Mouse (Mus musculus) forebrain, embryonic 12.5 days (tissue): ENCODE data around the gene Bcas3. TPM values are rescaled to one million over a fixed set of nuclear protein-coding genes. Genes with fewer than 3 reads are reported as not detected.

Experiments
- ATAC-seq: fragments of 200-750 bp; cut with Nextera tagmentation; 2 replicates; pipeline ENCODE4 v1.8.0; 2017; ENCODE audit warnings: moderate TSS enrichment; ENCODE audit not compliant: low FRiP score
- H3K27ac ChIP-seq: fragments of 300-500 bp; sonication (generic); 2 replicates; pipeline ENCODE4 v1.5.1; 2016; ENCODE audit warnings: mild to moderate bottlenecking
- H3K27me3 ChIP-seq: fragments of 300-500 bp; sonication (generic); 2 replicates; pipeline ENCODE4 v1.6.1; 2016; ENCODE audit warnings: mild to moderate bottlenecking
- H3K36me3 ChIP-seq: fragments of 300-500 bp; sonication (generic); replicated peaks from 2 replicates; pipeline ENCODE4 v1.6.1; 2016; ENCODE audit warnings: mild to moderate bottlenecking
- H3K4me1 ChIP-seq: fragments of 300-500 bp; sonication (generic); 2 replicates; pipeline ENCODE4 v1.6.1; 2016
- H3K4me2 ChIP-seq: fragments of 300-500 bp; sonication (generic); 2 replicates; pipeline ENCODE4 v1.6.1; 2016; ENCODE audit warnings: mild to moderate bottlenecking, moderate library complexity
- H3K4me3 ChIP-seq: fragments of 300-500 bp; sonication (generic); replicated peaks from 2 replicates; pipeline ENCODE4 v1.5.1; 2016; ENCODE audit warnings: mild to moderate bottlenecking
- H3K9ac ChIP-seq: fragments of 300-500 bp; sonication (generic); 2 replicates; pipeline ENCODE4 v1.6.1; 2016; ENCODE audit warnings: mild to moderate bottlenecking
- H3K9me3 ChIP-seq: fragments of 300-500 bp; sonication (generic); 2 replicates; pipeline ENCODE4 v1.6.1; 2016
- WGBS: fragments of 180-500 bp; shearing (Covaris S2); methylation state at CpG from one replicate; pipeline ENCODE4 v1.1.7; 2016; 5-methylcytosine and 5-hydroxymethylcytosine counted together
- polyA plus RNA-seq: library from polyadenylated mRNA; unstranded; fragments of >200 nt; fragmentation: Nextera tagmentation; extraction: Ambion mirVana; gene quantifications from 2 replicates; pipeline ENCODE4 v1.2.1, GENCODE M21; 2016

The Bcas3 gene
- polyA plus RNA-seq, 1 experiment from 2014 or later = 19.1 TPM

GRCm38 (mm10) chr11:85613586-85613985 is 260.6 kb downstream of the Bcas3 start:
- no peak overlapping the region for H3K4me2 ChIP-seq
- H3K4me1 ChIP-seq = peaks cover 6% of the 10 kb centered on the region; the same call in 1 of the 2 replicates
- H3K27me3 ChIP-seq = peaks cover 3% of the 10 kb centered on the region; the same call in 1 of the 2 replicates
- no peak for ATAC-seq
- H3K9ac ChIP-seq = no peak overlapping the region
- no peak overlapping the region for H3K27ac ChIP-seq
- WGBS = 82% methylated on average over 3 of the region's 3 CpGs
- H3K9me3 ChIP-seq = no peaks in the 10 kb centered on the region
- no peak overlapping the region for H3K4me3 ChIP-seq
- H3K36me3 ChIP-seq = no peaks in the 10 kb centered on the region

DNA sequence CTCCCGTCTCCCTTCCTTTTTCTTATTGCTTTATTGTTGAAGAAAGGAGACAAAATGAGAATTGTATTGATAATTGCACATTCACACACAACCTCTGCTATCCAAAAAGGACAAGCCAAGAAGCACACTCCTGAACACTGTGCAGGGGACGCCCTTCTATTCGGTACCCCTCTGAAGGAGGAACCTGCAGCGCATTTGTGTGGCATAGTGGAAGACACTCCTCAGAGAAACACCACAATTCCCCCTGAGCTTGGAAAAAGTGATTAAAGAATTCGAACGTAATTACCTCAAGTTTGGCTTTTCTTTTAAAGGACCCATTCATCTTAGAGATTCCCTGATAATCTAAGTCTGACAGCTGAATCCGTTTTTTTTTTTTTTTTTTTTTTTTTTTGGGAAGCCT is 261.5 kb downstream of the Bcas3 start:
- no peak overlapping the region for H3K4me2 ChIP-seq
- ATAC-seq = no peak
- H3K4me1 ChIP-seq = peaks cover 12% of the 10 kb centered on the region
- H3K36me3 ChIP-seq = no peaks in the 10 kb centered on the region
- H3K9me3 ChIP-seq = no peaks in the 10 kb centered on the region
- no peak overlapping the region for H3K27ac ChIP-seq
- H3K9ac ChIP-seq = no peak overlapping the region
- H3K4me3 ChIP-seq = no peak overlapping the region
- H3K27me3 ChIP-seq = peaks cover 3% of the 10 kb centered on the region; the same call in 1 of the 2 replicates
- 70% methylated on average over 7 of the region's 7 CpGs for WGBS

DNA sequence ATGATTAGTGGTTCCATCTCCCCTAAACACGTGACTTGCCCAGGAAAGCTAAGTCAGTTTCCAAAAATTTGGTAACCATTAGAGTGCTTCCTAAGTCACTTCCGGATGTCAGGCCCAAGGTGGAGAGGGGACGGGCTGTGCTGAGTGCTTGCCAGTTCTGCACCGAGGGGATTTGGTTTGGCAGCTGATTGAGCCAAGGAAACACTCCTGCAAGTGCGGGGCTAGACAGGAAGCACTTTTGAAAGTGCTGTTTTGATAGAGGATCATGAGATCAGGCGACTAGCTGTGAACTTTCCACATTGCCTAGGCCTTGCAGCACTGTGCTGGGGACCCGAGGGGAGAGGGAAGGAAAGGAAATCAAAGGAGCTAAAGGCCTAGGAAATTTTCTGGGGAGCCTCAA is 262.5 kb downstream of the Bcas3 start:
- H3K9me3 ChIP-seq = no peaks in the 10 kb centered on the region
- H3K27me3 ChIP-seq = peaks cover 3% of the 10 kb centered on the region; the same call in 1 of the 2 replicates
- no peaks in the 10 kb centered on the region for H3K36me3 ChIP-seq
- no peak overlapping the region for H3K27ac ChIP-seq
- H3K4me1 ChIP-seq = peaks cover 12% of the 10 kb centered on the region
- 67% methylated on average over 7 of the region's 7 CpGs for WGBS
- no peak overlapping the region for H3K9ac ChIP-seq
- ATAC-seq = no peak
- no peak overlapping the region for H3K4me3 ChIP-seq
- no peak overlapping the region for H3K4me2 ChIP-seq

DNA sequence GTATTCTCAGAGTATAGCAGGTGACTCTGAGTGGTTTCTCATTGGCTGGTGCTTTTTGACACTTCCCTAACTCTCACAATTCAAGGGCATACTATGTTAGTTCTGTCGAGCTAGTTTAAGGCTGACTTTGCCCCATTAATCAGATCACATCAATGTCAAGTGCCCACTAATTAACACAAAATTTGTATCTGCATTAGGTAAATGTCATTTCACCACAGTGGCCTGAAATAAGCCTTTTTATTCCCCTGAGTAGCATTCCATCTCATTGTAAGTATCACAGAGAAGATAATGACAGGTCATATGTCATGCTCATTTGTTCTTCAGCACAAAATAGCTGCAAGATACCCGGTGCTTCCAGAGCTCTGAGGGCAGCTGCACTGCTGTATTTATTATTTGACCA is 268.5 kb downstream of the Bcas3 start:
- WGBS = 33% methylated on average over 2 of the region's 2 CpGs
- no peak for ATAC-seq
- peaks cover 8% of the 10 kb centered on the region for H3K4me1 ChIP-seq
- no peaks in the 10 kb centered on the region; the same call in none of the 2 replicates for H3K27me3 ChIP-seq
- no peak overlapping the region for H3K4me2 ChIP-seq
- no peak overlapping the region for H3K27ac ChIP-seq
- H3K4me3 ChIP-seq = no peak overlapping the region
- H3K9ac ChIP-seq = no peak overlapping the region
- no peaks in the 10 kb centered on the region for H3K9me3 ChIP-seq
- no peaks in the 10 kb centered on the region for H3K36me3 ChIP-seq

DNA sequence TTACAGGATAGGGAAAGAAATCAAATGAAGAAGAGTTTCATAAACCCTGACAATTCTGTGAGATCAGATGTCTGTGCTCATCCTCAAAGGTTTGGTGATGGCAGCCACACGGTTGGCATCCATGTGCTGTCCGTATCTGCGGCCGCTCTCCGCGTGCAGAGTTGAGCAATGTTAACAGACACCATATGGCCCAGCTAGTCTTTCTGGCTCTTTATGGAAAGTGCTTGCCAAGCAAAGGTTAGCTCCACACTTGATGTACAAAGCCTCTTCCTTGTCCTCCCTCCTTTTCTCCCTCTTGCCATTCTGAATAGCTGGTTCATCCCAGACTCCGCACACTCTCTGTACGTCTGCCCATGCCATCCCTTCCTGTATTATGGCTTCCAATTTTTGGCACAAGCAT is 269.0 kb downstream of the Bcas3 start:
- no peak overlapping the region for H3K27ac ChIP-seq
- H3K4me1 ChIP-seq = peaks cover 8% of the 10 kb centered on the region
- no peaks in the 10 kb centered on the region for H3K9me3 ChIP-seq
- H3K4me3 ChIP-seq = no peak overlapping the region
- no peak overlapping the region for H3K9ac ChIP-seq
- no peak for ATAC-seq
- H3K27me3 ChIP-seq = no peaks in the 10 kb centered on the region; the same call in none of the 2 replicates
- WGBS = 83% methylated on average over 8 of the region's 8 CpGs
- no peaks in the 10 kb centered on the region for H3K36me3 ChIP-seq
- H3K4me2 ChIP-seq = no peak overlapping the region

GRCm38 (mm10) chr11:85625206-85625605 is 272.2 kb downstream of the Bcas3 start:
- H3K4me3 ChIP-seq = no peak overlapping the region
- peaks cover 4% of the 10 kb centered on the region for H3K27me3 ChIP-seq
- peaks cover 6% of the 10 kb centered on the region; the same call in 1 of the 2 replicates for H3K4me1 ChIP-seq
- no peak overlapping the region for H3K4me2 ChIP-seq
- H3K9me3 ChIP-seq = no peaks in the 10 kb centered on the region
- ATAC-seq = no peak
- no peaks in the 10 kb centered on the region for H3K36me3 ChIP-seq
- no peak overlapping the region for H3K27ac ChIP-seq
- no peak overlapping the region for H3K9ac ChIP-seq
- WGBS = 77% methylated on average over 5 of the region's 5 CpGs

DNA sequence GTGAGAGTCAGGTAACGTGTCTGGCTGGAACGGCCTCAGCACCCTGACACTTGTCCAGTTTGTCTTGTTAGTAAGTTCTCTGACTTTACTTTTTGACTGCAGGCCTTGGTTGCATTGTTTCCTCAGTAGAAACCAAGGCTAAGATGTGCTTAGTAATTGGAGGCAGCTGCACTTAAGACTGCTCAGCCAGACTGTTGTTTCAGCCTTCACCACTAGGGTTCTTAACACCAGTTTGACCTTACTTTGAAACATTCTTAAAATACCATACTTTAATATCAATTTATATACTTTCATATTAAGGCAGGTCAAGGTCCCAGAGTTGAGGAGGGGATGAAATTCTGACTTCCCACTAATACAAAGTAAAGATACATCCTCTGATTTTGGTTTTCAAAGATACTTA is 273.9 kb downstream of the Bcas3 start:
- H3K36me3 ChIP-seq = no peaks in the 10 kb centered on the region
- no peak overlapping the region for H3K9ac ChIP-seq
- no peaks in the 10 kb centered on the region for H3K9me3 ChIP-seq
- 90% methylated on average over 2 of the region's 2 CpGs for WGBS
- H3K4me1 ChIP-seq = peaks cover 4% of the 10 kb centered on the region; the same call in 1 of the 2 replicates
- no peak overlapping the region for H3K27ac ChIP-seq
- no peak overlapping the region for H3K4me2 ChIP-seq
- no peak overlapping the region for H3K4me3 ChIP-seq
- H3K27me3 ChIP-seq = peaks cover 4% of the 10 kb centered on the region
- no peak for ATAC-seq

GRCm38 (mm10) chr11:85627405-85627804 is 274.4 kb downstream of the Bcas3 start:
- no peak overlapping the region for H3K4me2 ChIP-seq
- peaks cover 5% of the 10 kb centered on the region; the same call in 1 of the 2 replicates for H3K4me1 ChIP-seq
- WGBS = 87% methylated on average over 3 of the region's 3 CpGs
- H3K27me3 ChIP-seq = peaks cover 4% of the 10 kb centered on the region
- no peak for ATAC-seq
- H3K27ac ChIP-seq = no peak overlapping the region
- no peaks in the 10 kb centered on the region for H3K9me3 ChIP-seq
- no peak overlapping the region for H3K9ac ChIP-seq
- no peaks in the 10 kb centered on the region for H3K36me3 ChIP-seq
- no peak overlapping the region for H3K4me3 ChIP-seq

DNA sequence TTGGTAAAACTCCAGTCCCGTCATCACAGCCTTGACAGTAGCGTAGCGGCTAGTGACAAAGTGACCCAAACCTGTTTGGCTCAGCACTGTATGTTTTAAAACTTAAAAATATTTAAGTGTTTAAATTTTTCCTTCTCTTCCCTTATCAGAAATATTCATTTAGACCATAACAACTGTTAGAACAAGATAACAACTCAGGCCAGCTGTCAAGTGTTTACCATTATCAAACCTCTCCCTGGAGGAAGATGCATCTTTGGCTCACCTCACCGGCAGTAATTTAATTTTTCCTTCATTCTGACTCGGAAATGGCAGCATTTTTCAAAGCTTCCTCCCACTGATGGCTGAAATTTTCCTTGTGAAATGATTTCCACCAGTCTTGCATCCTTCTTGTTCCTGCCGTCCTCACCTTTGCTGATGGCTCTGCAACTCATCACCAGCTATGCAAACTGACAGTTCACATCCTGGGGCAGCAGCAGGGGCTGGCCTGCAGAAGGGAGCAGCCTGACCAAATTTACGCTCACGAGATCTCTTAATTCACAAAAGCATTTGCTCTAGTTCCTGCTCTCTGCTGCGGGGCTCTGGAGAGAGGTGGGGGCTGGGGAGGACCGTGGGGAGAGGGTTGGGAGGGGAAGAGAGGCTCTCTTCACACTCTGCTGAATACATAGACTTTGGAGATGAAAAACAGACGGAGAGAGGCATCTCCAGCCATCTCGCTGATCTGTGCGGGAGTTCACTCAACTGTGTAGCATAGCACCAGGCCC is 275.5 kb downstream of the Bcas3 start:
- Histone ChIP-seq H3K4me1 (peaks cover 9% of the 10 kb centered on the region; the same call in 1 of the 2 replicates), H3K27me3 (peaks cover 4% of the 10 kb centered on the region), H3K4me2 (no peak overlapping the region), H3K27ac (no peak overlapping the region), H3K4me3 (no peak overlapping the region), H3K9ac (no peak overlapping the region), H3K9me3 (no peaks in the 10 kb centered on the region), H3K36me3 (no peaks in the 10 kb centered on the region)
- 53% methylated on average over 13 of the region's 13 CpGs for WGBS
- ATAC-seq = no peak

- no peak overlapping the region for H3K27ac ChIP-seq
- no peaks in the 10 kb centered on the region for H3K9me3 ChIP-seq
- WGBS = 53% methylated on average over 2 of the region's 2 CpGs
- H3K4me1 ChIP-seq = peaks cover 9% of the 10 kb centered on the region; the same call in 1 of the 2 replicates
- no peak overlapping the region for H3K4me2 ChIP-seq
- H3K27me3 ChIP-seq = peaks cover 7% of the 10 kb centered on the region; the same call in 1 of the 2 replicates
- H3K36me3 ChIP-seq = no peaks in the 10 kb centered on the region
- H3K4me3 ChIP-seq = no peak overlapping the region
- no peak for ATAC-seq
- H3K9ac ChIP-seq = no peak overlapping the region
Measured at GRCm38 (mm10) chr11:85632568-85632981, 279.6 kb downstream of the Bcas3 start.

DNA sequence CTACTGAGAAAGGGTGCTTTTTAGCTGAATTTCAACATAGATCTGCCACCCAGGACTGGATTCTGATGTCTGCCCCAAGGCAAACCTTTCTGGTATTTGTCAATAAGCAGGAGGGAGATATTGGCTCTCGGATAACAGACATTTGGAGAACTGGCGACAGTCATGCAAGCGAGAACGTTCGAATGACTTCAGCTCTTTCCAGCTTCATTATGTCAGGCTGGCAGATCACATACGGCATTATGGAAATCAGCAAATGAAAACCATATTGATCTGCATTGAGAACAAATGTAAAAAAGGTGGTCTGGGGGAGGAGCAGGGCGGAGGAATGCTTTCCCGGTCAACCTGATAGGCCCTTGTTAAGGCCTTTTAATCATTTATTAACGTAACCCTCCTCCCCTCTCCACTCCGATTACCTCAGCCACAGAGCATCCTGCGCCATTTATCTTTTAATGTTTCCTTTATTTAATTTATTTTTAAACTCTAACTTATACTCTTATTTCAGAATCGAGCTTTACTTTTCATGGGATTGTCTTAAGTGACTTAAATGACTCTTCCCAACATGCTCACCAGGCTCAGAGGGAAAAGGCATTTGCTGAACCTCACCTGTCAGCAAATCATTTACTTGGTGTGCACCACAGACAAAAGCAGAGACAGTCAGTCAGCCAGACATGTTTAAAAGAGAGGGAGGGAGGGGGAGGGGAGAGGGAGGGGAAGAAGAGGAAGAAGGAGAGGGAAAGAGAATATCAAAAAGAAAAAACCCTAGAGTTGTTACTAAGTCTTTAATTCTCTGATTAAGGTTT is 285.9 kb downstream of the Bcas3 start:
- Histone ChIP-seq H3K36me3 (no peaks in the 10 kb centered on the region), H3K4me3 (no peak overlapping the region), H3K4me1 (peaks cover 27% of the 10 kb centered on the region)

GRCm38 (mm10) chr11:85640659-85641058 is 287.7 kb downstream of the Bcas3 start:
- no peaks in the 10 kb centered on the region for H3K36me3 ChIP-seq
- ATAC-seq = no peak
- H3K9ac ChIP-seq = no peak overlapping the region
- peaks cover 7% of the 10 kb centered on the region for H3K27me3 ChIP-seq
- H3K9me3 ChIP-seq = no peaks in the 10 kb centered on the region
- peak overlapping the region; percentile 28 for H3K4me2 ChIP-seq
- H3K4me3 ChIP-seq = no peak overlapping the region
- 21% methylated on average over 5 of the region's 5 CpGs for WGBS
- H3K27ac ChIP-seq = peak overlapping the region; percentile 46; the same call in 1 of the 2 replicates
- peaks cover 34% of the 10 kb centered on the region for H3K4me1 ChIP-seq

More for the DNA sequence above, 285.9 kb downstream of the Bcas3 start:
- Histone ChIP-seq H3K9me3 (no peaks in the 10 kb centered on the region), H3K27me3 (peaks cover 3% of the 10 kb centered on the region; the same call in 1 of the 2 replicates), H3K4me2 (no peak overlapping the region), H3K9ac (no peak overlapping the region), H3K27ac (no peak overlapping the region)
- ATAC-seq = no peak
- 63% methylated on average over 12 of the region's 12 CpGs for WGBS
